Mouse (Mus musculus) heart, adult 2 months (tissue): ENCODE measurements around the gene Gbe1.

Experiments
- CTCF ChIP-seq: fragments of 200-600 bp; IDR thresholded peaks from 2 replicates; pipeline ENCODE4 v1.8.1; 2022; ENCODE audit warnings: antibody characterized with exemption, mild to moderate bottlenecking, moderate library complexity
- EP300 ChIP-seq: fragments of 200-500 bp; IDR thresholded peaks from 2 replicates; pipeline ENCODE4 v1.6.1; 2011; ENCODE audit warnings: low read depth, low read length, control low read depth; ENCODE audit not compliant: insufficient read depth
- POLR2A ChIP-seq: fragments of 200-500 bp; IDR thresholded peaks from 2 replicates; pipeline ENCODE4 v1.6.1; 2011; ENCODE audit warnings: mild to moderate bottlenecking, low read depth, low read length, control low read depth; ENCODE audit not compliant: insufficient read depth

GRCm38 (mm10) chr16:70334812-70335211 lies 21.1 kb downstream of the Gbe1 start:
- TF ChIP-seq POLR2A (no peak), CTCF (no peak), EP300 (no peak)
